Mouse (Mus musculus) kidney, adult 2 months (tissue): Measurements from ENCODE around the gene Syne2. TPM values are rescaled to one million over a fixed set of nuclear protein-coding genes. Genes with fewer than 3 reads are reported as not detected.

ENCODE experiments used
- DNase-seq: peaks from one replicate; pipeline ENCODE4 v3.0.0; 2021
- H3K27ac ChIP-seq: fragments of 200-500 bp; 2 replicates; pipeline ENCODE4 v1.5.1; 2012; ENCODE audit warnings: low read depth, low read length, control low read depth, inconsistent platforms; ENCODE audit not compliant: insufficient read depth
- H3K27me3 ChIP-seq: fragments of 200-500 bp; replicated peaks from 2 replicates; pipeline ENCODE4 v1.6.1; 2012; ENCODE audit warnings: mild to moderate bottlenecking, moderate library complexity, low read length, inconsistent platforms; ENCODE audit not compliant: control insufficient read depth, insufficient read depth
- H3K36me3 ChIP-seq: fragments of 200-500 bp; 2 replicates; pipeline ENCODE4 v1.6.1; 2012; ENCODE audit warnings: mild to moderate bottlenecking, moderate library complexity, low read length, inconsistent platforms; ENCODE audit not compliant: control insufficient read depth, insufficient read depth
- H3K4me1 ChIP-seq: fragments of 200-500 bp; 2 replicates; pipeline ENCODE4 v1.6.1; 2011; ENCODE audit warnings: low read length; ENCODE audit not compliant: control insufficient read depth, insufficient read depth
- H3K4me3 ChIP-seq: fragments of 200-500 bp; 2 replicates; pipeline ENCODE4 v1.5.1; 2011; ENCODE audit warnings: mild to moderate bottlenecking, low read depth, low read length, control low read depth; ENCODE audit not compliant: insufficient read depth
- CTCF ChIP-seq: fragments of 200-500 bp; conservative IDR thresholded peaks from 2 replicates; pipeline ENCODE4 v1.5.1; 2011; ENCODE audit warnings: low read depth, mild to moderate bottlenecking, control low read depth, low read length, moderate library complexity, mixed read lengths; ENCODE audit not compliant: insufficient read depth, insufficient read length
- POLR2A ChIP-seq: fragments of 200-500 bp; IDR thresholded peaks from one replicate; pipeline ENCODE4 v1.6.1; 2011; ENCODE audit warnings: low read depth, low read length, control low read depth
- WGBS: fragments of 180-500 bp; shearing (Covaris S2); methylation state at CpG from one replicate; pipeline ENCODE4 v1.1.7; 2018; 5-methylcytosine and 5-hydroxymethylcytosine counted together
- polyA plus RNA-seq: library from polyadenylated mRNA; depleted of rRNA; stranded (reverse); fragments of >200 nt; gene quantifications from 2 replicates; pipeline ENCODE4 v1.2.3, GENCODE M21; 2012

Gene Syne2
- polyA plus RNA-seq, 1 experiment = 54.5 TPM

GRCm38 (mm10) chr12:75865166-75865565 is 47.2 kb downstream of the Syne2 start:
- no peaks in the 10 kb centered on the region; the same call in 1 of the 2 replicates for H3K36me3 ChIP-seq
- H3K27ac ChIP-seq = no peak overlapping the region
- H3K4me1 ChIP-seq = peaks cover 39% of the 10 kb centered on the region
- WGBS = 93% methylated on average over 2 of the region's 2 CpGs
- no peak overlapping the region for H3K4me3 ChIP-seq
- H3K27me3 ChIP-seq = no peaks in the 10 kb centered on the region
- TF ChIP-seq POLR2A (no peak), CTCF (no peak)
- DNase-seq = no peak

- 54% methylated on average over 17 of the region's 17 CpGs for WGBS
- Histone ChIP-seq H3K27me3 (no peaks in the 10 kb centered on the region), H3K27ac (peak overlapping the region; percentile 59), H3K36me3 (no peaks in the 10 kb centered on the region), H3K4me3 (no peak overlapping the region), H3K4me1 (peaks cover 41% of the 10 kb centered on the region)
- TF ChIP-seq CTCF (no peak), POLR2A (no peak)
- DNase-seq = peak; percentile 64
These were observed 48.8 kb downstream of the Syne2 start for GRCm38 (mm10) chr12:75866419-75867373.

- Histone ChIP-seq H3K27ac (peak overlapping the region; percentile 49), H3K4me1 (peaks cover 26% of the 10 kb centered on the region), H3K27me3 (no peaks in the 10 kb centered on the region), H3K4me3 (no peak overlapping the region), H3K36me3 (no peaks in the 10 kb centered on the region)
- peak; percentile 74 for DNase-seq
- TF ChIP-seq POLR2A = no peak
- no peak for TF ChIP-seq CTCF
- 44% methylated on average over 9 of the region's 9 CpGs for WGBS
These were observed 55.8 kb downstream of the Syne2 start for GRCm38 (mm10) chr12:75873546-75874235.

DNA sequence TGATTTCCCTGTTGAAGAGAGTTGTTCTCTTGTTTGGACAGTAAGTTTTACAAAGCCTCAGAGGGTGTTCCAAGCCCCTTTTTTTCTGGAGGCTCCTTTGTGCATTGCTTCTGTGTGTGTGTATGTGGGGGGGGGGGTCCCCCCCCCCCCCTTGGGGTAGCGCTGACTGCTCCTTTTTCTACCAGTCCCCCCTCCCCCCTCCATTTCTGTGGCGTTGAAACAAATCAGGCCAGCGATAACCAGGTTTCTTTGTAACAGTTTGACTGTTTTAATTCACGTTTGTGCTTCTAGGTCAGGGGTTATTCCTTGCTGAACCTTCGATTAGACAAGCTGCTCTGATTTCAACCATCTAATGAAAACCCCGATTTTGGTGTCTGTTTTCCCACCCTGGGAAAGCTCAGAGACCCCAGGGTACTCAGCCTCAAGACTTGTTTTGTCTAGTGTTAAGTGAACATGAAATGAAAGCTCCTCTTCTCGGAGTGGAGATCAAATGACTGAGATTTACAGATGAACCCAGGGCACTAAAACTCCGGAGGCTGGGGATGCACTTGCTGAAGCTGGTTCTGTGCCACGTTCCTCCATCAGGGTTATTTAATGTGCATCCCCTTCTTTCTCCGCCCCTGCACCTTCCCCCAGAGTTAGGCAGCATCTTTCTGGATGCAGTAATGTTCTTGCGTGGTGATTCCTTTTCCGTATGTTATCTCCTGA is 56.5 kb downstream of the Syne2 start:
- Histone ChIP-seq H3K4me1 (peaks cover 20% of the 10 kb centered on the region), H3K4me3 (no peak overlapping the region), H3K27me3 (no peaks in the 10 kb centered on the region), H3K27ac (0 out of 2 replicates have a peak overlapping the region, but pooled peaks have one; percentile 49), H3K36me3 (no peaks in the 10 kb centered on the region; the same call in 1 of the 2 replicates)
- WGBS = 38% methylated on average over 12 of the region's 12 CpGs
- no peak for TF ChIP-seq POLR2A
- no peak for TF ChIP-seq CTCF
- DNase-seq = no peak

DNA sequence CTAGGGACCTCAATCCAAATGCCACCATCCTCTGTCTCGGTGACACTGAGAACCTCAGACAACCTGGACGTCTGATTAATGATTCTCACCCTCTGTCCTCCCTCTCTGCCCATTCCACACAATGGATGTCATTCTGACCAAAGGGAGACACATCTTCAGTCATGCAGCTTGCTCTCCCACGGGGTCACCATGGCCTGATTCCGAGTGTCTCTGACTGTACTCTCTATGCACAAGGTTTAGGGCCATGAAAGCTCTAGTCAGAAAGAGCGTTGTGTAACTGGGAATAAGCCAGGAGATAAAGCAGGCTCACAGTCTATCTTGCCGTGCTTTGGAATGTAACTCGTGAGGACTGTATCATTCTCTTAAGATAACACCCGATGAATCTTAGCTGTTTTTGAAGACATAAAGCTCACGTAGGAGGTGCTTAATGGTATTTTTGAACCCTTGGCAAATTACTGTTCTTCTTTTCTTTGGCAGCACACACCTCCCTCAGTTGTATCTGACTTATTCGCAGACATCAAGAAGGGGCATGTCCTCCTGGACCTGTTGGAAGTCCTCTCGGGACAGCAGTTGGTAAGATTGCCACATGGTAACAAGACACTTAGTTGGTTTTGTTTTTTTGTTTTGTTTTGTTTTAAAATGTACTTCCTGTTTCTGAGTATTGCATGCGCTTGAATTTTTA is 61.8 kb downstream of the Syne2 start:
- Histone ChIP-seq H3K27ac (no peak overlapping the region), H3K4me3 (no peak overlapping the region), H3K36me3 (peaks cover 5% of the 10 kb centered on the region; the same call in 1 of the 2 replicates), H3K27me3 (no peaks in the 10 kb centered on the region), H3K4me1 (peaks cover under 1% of the 10 kb centered on the region; the same call in 1 of the 2 replicates)
- TF ChIP-seq CTCF (no peak), POLR2A (no peak)
- no peak for DNase-seq
- 70% methylated on average over 12 of the region's 12 CpGs for WGBS

DNA sequence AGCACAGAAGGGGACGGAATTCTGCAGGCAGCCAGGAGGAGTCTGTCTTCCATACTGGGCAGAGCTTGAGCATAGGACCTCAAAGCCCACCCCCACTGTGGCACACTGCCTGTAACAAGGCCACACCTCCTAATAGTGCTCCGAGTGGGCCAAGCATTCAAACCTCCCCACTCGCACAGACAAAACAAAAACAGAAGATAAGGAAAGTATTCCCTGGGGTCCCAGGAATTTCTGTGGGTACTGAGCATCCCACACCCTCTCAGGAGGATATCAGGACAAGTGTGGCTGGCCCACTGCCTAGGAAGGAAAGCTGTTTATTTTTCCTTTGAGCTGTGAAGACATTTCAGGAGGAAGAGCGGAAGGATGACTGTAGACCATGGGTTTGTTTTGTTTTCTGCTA is 63.6 kb downstream of the Syne2 start:
- DNase-seq = no peak
- Histone ChIP-seq H3K27ac (no peak overlapping the region), H3K36me3 (peaks cover 5% of the 10 kb centered on the region; the same call in 1 of the 2 replicates), H3K4me3 (no peak overlapping the region), H3K4me1 (no peaks in the 10 kb centered on the region), H3K27me3 (no peaks in the 10 kb centered on the region)
- 57% methylated on average over 4 of the region's 4 CpGs for WGBS
- TF ChIP-seq CTCF (no peak), POLR2A (no peak)
